Mouse (Mus musculus) layer of hippocampus, adult 18-20 months (tissue): ENCODE measurements around the gene Nab2. TPM values are rescaled to one million over a fixed set of nuclear protein-coding genes. Genes with fewer than 3 reads are reported as not detected.
"Not testable (repeated sequence)": the region's sequence is repeated elsewhere in the genome, so short reads cannot be mapped to it uniquely, and the experiment has no call there.

ENCODE experiments used
- DNase-seq, 2 experiments: peaks; one replicate each; pipeline ENCODE4 v3.0.0; 2022; ENCODE audit warnings: low spot score in 2 of 2
- total RNA-seq, 2 experiments: library from RNA; stranded (reverse); gene quantifications; 2 replicates each; pipeline ENCODE4 v1.2.3; 2021

Nab2 gene
- total RNA-seq, 2 experiments from 2014 or later: 54.8 to 55.6 TPM

GRCm38 (mm10) chr10:127674046-127674655, 5.8 kb upstream of the Nab2 start:
- DNase-seq: no peak

GRCm38 (mm10) chr10:127671276-127671675, 2.9 kb upstream of the Nab2 start:
- no peak for DNase-seq

GRCm38 (mm10) chr10:127670185-127670584, 1.8 kb upstream of the Nab2 start:
- no peak for DNase-seq

- peak in 1 of 2 experiments; percentile 51 for DNase-seq
Measured at GRCm38 (mm10) chr10:127669170-127669569, 802 bp upstream of the Nab2 start.

GRCm38 (mm10) chr10:127667269-127668092, 887 bp downstream of the Nab2 start:
- DNase-seq: peak; percentile 54 to 76

- DNase-seq: peak; percentile 65 to 82
Measured at GRCm38 (mm10) chr10:127666501-127667268, 1.7 kb downstream of the Nab2 start, which contains the start of gene Nemp1. Gene Nemp1 (plus strand): TSS chr10:127666901.

GRCm38 (mm10) chr10:127665366-127666181, 2.8 kb downstream of the Nab2 start:
- DNase-seq: peak in 1 of 2 experiments; percentile 47

GRCm38 (mm10) chr10:127664891-127665290, 3.5 kb downstream of the Nab2 start:
- DNase-seq: no peak

GRCm38 (mm10) chr10:127664166-127664565, 4.2 kb downstream of the Nab2 start:
- DNase-seq: no peak

- DNase-seq: no peak
Measured at GRCm38 (mm10) chr10:127663590-127663989, 4.8 kb downstream of the Nab2 start.

- no peak for DNase-seq
Measured at GRCm38 (mm10) chr10:127662666-127663253, 5.6 kb downstream of the Nab2 start.

- DNase-seq: peak; percentile 26 to 61
Measured at GRCm38 (mm10) chr10:127661915-127662663, 6.3 kb downstream of the Nab2 start.

GRCm38 (mm10) chr10:127661291-127661914, 7.0 kb downstream of the Nab2 start:
- no peak for DNase-seq

GRCm38 (mm10) chr10:127659551-127659950, 8.8 kb downstream of the Nab2 start:
- no peak for DNase-seq

- no peak for DNase-seq
Measured at GRCm38 (mm10) chr10:127658076-127658475, 10.3 kb downstream of the Nab2 start.

GRCm38 (mm10) chr10:127657617-127658016, 10.8 kb downstream of the Nab2 start:
- not testable (repeated sequence) for DNase-seq

GRCm38 (mm10) chr10:127654970-127655579, 13.3 kb downstream of the Nab2 start:
- no peak for DNase-seq

- no peak for DNase-seq
Measured at GRCm38 (mm10) chr10:127652906-127653638, 15.3 kb downstream of the Nab2 start.
